Mouse (Mus musculus) T-helper 2 cell (primary cell): ENCODE results near the gene Naa80.
"Not testable (repeated sequence)": the region's sequence is repeated elsewhere in the genome, so short reads cannot be mapped to it uniquely, and the experiment has no call there.

Experiments
- in situ Hi-C: fragments of 300-600 bp; cut with MboI, MseI; formaldehyde crosslinking; loops from one replicate; pipeline ENCODE4 v1.15.1; 2025; ENCODE audit warnings: high pct_unique_total_duplicates

The Naa80 gene

GRCm38 (mm10) chr9:107549297-107550074 lies 29.2 kb upstream of the Naa80 start:
- in situ Hi-C loops: loop anchor here (10.0 to 25.0 kb wide), 2 partner anchors 1105 to 1513 kb away; partner anchors contain the start of genes Abhd14a, Abhd14b, Atrip and Trex1

GRCm38 (mm10) chr9:107550491-107551116 lies 28.1 kb upstream of the Naa80 start:
- in situ Hi-C loops: no loop called here

- in situ Hi-C loops: no loop called here
These were observed 27.4 kb upstream of the Naa80 start, which contains the start of gene Rassf1 for GRCm38 (mm10) chr9:107551117-107551889. Rassf1 (plus strand) TSS chr9:107551555.

GRCm38 (mm10) chr9:107551890-107552355 lies 26.8 kb upstream of the Naa80 start:
- in situ Hi-C loops: no loop called here

GRCm38 (mm10) chr9:107552690-107553393 lies 25.8 kb upstream of the Naa80 start:
- in situ Hi-C loops: no loop called here

- in situ Hi-C loops: no loop called here
These were observed 25.0 kb upstream of the Naa80 start for GRCm38 (mm10) chr9:107553541-107554318.

- in situ Hi-C loops: no loop called here
These were observed 24.3 kb upstream of the Naa80 start for GRCm38 (mm10) chr9:107554319-107554825.

GRCm38 (mm10) chr9:107555031-107555457 lies 23.6 kb upstream of the Naa80 start:
- in situ Hi-C loops: no loop called here

GRCm38 (mm10) chr9:107555701-107556100 lies 23.0 kb upstream of the Naa80 start:
- in situ Hi-C loops: no loop called here

- in situ Hi-C loops: no loop called here
These were observed 22.3 kb upstream of the Naa80 start for GRCm38 (mm10) chr9:107556346-107556745.

- in situ Hi-C loops: no loop called here
These were observed 15.6 kb upstream of the Naa80 start, which contains the start of gene Tusc2 for GRCm38 (mm10) chr9:107563029-107563581. Tusc2 (plus strand) TSS chr9:107563255.

- in situ Hi-C loops: not testable (repeated sequence)
These were observed 13.1 kb upstream of the Naa80 start for GRCm38 (mm10) chr9:107565556-107565955.

GRCm38 (mm10) chr9:107566041-107566709 lies 12.5 kb upstream of the Naa80 start:
- in situ Hi-C loops: no loop called here

GRCm38 (mm10) chr9:107566855-107567254 lies 11.8 kb upstream of the Naa80 start:
- in situ Hi-C loops: no loop called here

- in situ Hi-C loops: no loop called here
These were observed 10.9 kb upstream of the Naa80 start, which contains the start of gene Hyal2 for GRCm38 (mm10) chr9:107567702-107568319. Hyal2 (plus strand) TSS chr9:107567945.

- in situ Hi-C loops: no loop called here
These were observed 10.1 kb upstream of the Naa80 start for GRCm38 (mm10) chr9:107568331-107569261.

GRCm38 (mm10) chr9:107569270-107569669 lies 9.4 kb upstream of the Naa80 start:
- in situ Hi-C loops: no loop called here

GRCm38 (mm10) chr9:107570016-107570415 lies 8.7 kb upstream of the Naa80 start:
- in situ Hi-C loops: no loop called here
